Mouse (Mus musculus): ENCODE measurements at regions not wholly inside any gene's neighbourhood (a gene's known extent, or its start where the extent isn't known, plus 50 kb on each side); places are given as distances from the start of the nearest gene placed in this dataset.

DNA sequence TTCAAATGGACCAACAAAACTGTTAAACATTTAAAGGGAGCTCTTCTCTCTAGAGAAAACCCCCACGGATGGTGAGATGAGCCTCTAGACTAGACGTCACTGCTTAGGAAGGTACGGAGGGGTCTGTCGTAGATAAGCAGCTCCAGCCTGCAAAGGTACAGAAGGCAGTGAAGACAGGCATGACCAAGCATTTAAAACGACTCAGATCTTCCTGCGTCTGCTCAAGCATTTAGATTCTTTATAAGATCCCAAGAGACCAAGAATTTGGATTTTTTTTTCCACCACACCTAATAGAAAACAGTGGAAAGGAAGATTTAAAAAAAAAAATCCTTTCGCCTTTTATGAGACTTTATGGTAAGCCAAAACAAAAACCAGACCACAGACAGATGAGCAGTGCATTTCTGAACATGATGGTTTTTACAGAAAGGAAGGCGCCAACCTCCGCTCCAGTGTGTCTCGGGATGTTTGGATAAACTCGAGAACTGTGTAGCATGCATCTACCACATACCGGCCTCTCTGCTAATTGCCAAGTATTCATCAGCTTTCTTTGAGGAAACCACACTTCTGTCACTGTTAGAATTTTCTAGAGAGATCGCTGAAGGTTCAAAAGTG, 64.9 kb upstream of the Ptgfr start:
- no peaks in the 10 kb centered on the region for H3K4me1 ChIP-seq (ENCODE audit: control insufficient read depth, insufficient read depth, low read length)
- H3K4me3 ChIP-seq (ENCODE audit: insufficient read depth, low read length), result no peak overlapping the region
- TF ChIP-seq POLR2A (IDR thresholded peaks at IDR 0.05; ENCODE audit: borderline replicate concordance, low read depth, low read length) (no peak), CTCF (IDR thresholded peaks at IDR 0.05; ENCODE audit: low read depth, low read length) (no peak)
- no peak overlapping the region for H3K27ac ChIP-seq (ENCODE audit: insufficient read depth, low read depth, low read length)

GRCm38 (mm10) chr3:151899676-151900075, 62.2 kb upstream of the Ptgfr start:
- TF ChIP-seq POLR2A (IDR thresholded peaks at IDR 0.05; ENCODE audit: borderline replicate concordance, low read depth, low read length) (no peak), CTCF (IDR thresholded peaks at IDR 0.05; ENCODE audit: low read depth, low read length) (no peak)
- Histone ChIP-seq H3K4me1 (ENCODE audit: control insufficient read depth, insufficient read depth, low read length) (no peaks in the 10 kb centered on the region), H3K27ac (ENCODE audit: insufficient read depth, low read depth, low read length) (no peak overlapping the region), H3K4me3 (ENCODE audit: insufficient read depth, low read length) (no peak overlapping the region)

DNA sequence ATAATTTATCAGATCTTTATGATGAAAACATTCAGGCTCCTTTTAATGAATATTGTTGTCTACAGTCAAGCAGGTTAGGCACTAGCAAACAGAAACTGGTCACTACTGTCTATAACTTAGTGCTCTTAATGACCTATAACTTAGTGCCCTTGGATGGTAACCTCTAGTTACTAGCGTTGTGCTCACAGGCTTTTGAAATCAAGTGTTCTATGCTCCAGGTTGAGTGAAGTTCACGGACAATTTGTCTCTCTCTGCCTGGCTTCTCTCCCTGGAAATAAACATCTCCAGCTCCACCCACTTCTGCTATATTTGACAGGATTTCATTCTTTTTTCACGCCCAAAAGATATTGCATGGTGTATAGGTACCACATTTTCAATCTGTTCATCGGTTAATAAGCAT, 61.7 kb upstream of the Ptgfr start:
- no peak for TF ChIP-seq POLR2A (IDR thresholded peaks at IDR 0.05; ENCODE audit: borderline replicate concordance, low read depth, low read length)
- TF ChIP-seq CTCF (IDR thresholded peaks at IDR 0.05; ENCODE audit: low read depth, low read length), result no peak
- H3K27ac ChIP-seq (ENCODE audit: insufficient read depth, low read depth, low read length), result no peak overlapping the region
- H3K4me1 ChIP-seq (ENCODE audit: control insufficient read depth, insufficient read depth, low read length), result no peaks in the 10 kb centered on the region
- no peak overlapping the region for H3K4me3 ChIP-seq (ENCODE audit: insufficient read depth, low read length)

- Histone ChIP-seq H3K4me1 (ENCODE audit: control insufficient read depth, insufficient read depth, low read length) (no peaks in the 10 kb centered on the region), H3K4me3 (ENCODE audit: insufficient read depth, low read length) (no peak overlapping the region), H3K27ac (ENCODE audit: insufficient read depth, low read depth, low read length) (no peak overlapping the region)
- TF ChIP-seq POLR2A (IDR thresholded peaks at IDR 0.05; ENCODE audit: borderline replicate concordance, low read depth, low read length), result no peak
- no peak for TF ChIP-seq CTCF (IDR thresholded peaks at IDR 0.05; ENCODE audit: low read depth, low read length)
Measured at GRCm38 (mm10) chr3:151896320-151896719, 58.9 kb upstream of the Ptgfr start.

GRCm38 (mm10) chr3:151894712-151895111, 57.3 kb upstream of the Ptgfr start:
- H3K4me1 ChIP-seq (ENCODE audit: control insufficient read depth, insufficient read depth, low read length), result no peaks in the 10 kb centered on the region
- TF ChIP-seq CTCF (IDR thresholded peaks at IDR 0.05; ENCODE audit: low read depth, low read length), result no peak
- TF ChIP-seq POLR2A (IDR thresholded peaks at IDR 0.05; ENCODE audit: borderline replicate concordance, low read depth, low read length), result no peak
- H3K4me3 ChIP-seq (ENCODE audit: insufficient read depth, low read length), result no peak overlapping the region
- H3K27ac ChIP-seq (ENCODE audit: insufficient read depth, low read depth, low read length), result no peak overlapping the region

DNA sequence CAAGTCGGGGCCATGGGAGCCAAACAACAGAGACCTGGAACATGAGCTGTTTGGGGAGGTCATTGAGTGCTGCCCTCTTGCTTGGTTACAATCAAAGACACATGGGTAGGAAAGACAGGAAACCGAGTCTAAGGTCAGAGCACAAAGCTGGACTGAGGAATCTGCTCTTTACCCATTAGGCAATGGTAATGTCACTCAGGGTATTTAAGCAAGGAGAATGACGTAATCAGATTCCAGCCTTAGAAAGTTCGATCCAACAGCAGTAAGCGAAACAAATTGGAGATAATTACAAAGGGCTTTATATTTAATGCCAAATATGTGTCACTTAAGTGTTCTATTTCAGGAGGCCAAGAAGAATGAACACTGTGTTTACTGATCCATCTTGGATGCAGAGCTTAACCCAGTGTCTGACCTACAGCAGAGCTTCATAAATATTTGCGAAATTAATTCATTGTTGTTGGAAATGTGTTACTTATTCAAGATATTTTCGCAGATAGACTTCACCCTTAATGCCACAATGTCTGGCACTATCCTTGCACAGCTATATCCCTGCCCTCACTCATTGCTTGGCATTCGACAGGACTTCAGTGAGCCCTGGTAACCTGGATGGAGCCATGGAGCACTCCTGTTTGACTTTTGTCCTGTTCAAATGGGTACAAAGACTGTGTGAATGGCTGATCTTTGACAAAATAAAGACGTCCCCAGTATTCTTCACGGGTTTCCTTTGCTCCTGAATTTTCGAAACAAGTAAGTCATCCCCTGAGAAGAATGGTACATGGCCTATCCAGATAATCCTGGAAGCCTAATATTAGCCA, 56.2 kb upstream of the Ptgfr start:
- Histone ChIP-seq H3K27ac (ENCODE audit: insufficient read depth, low read depth, low read length) (no peak overlapping the region), H3K4me1 (ENCODE audit: control insufficient read depth, insufficient read depth, low read length) (no peaks in the 10 kb centered on the region), H3K4me3 (ENCODE audit: insufficient read depth, low read length) (no peak overlapping the region)
- TF ChIP-seq POLR2A (IDR thresholded peaks at IDR 0.05; ENCODE audit: borderline replicate concordance, low read depth, low read length) (no peak), CTCF (IDR thresholded peaks at IDR 0.05; ENCODE audit: low read depth, low read length) (no peak)

DNA sequence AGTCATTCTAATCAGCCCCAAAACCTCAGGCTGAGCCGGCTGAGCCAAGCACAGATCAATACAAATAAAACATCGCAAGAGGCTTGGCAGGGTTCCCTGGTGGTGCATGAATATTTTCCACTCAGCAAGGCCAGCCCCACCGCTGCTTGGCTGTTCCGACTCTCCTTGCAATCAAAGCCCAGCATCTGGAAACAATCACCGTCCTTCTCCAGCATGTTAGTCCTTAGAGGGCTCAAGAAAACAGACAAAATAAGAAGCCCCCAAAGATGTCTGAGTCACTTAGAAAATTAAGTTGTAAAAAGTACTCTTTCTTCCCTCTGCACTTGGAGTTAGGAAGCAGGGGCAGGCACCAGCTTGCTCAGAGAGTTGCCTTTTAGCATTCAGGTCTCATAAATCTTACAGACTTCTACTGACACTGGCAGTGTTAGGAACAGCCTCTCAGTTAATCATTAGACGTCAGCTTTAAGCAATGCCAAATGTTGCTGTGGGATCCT, 54.4 kb upstream of the Ptgfr start:
- H3K4me1 ChIP-seq (ENCODE audit: control insufficient read depth, insufficient read depth, low read length), result no peaks in the 10 kb centered on the region
- no peak overlapping the region for H3K4me3 ChIP-seq (ENCODE audit: insufficient read depth, low read length)
- H3K27ac ChIP-seq (ENCODE audit: insufficient read depth, low read depth, low read length), result no peak overlapping the region
- no peak for TF ChIP-seq POLR2A (IDR thresholded peaks at IDR 0.05; ENCODE audit: borderline replicate concordance, low read depth, low read length)
- no peak for TF ChIP-seq CTCF (IDR thresholded peaks at IDR 0.05; ENCODE audit: low read depth, low read length)

DNA sequence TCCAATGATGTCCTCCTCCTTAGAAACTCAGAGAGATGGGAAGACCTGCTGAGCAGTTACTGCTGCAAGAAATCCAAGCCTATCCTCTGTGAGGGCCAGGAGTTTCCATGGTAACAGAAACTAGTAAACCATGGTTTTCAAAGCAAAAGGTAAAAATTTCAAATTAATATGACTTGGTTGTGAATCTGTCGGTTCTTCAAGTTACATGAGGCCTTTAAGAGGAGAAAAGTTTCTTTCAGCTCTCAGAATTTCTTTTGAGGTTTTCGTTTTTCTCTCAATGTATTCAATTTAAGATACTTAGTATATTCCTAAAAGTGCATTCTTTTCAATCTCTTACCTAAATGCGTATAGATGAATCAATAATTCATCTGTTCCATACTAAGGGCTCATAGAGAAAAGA, 53.9 kb upstream of the Ptgfr start:
- TF ChIP-seq CTCF (IDR thresholded peaks at IDR 0.05; ENCODE audit: low read depth, low read length), result no peak
- no peak for TF ChIP-seq POLR2A (IDR thresholded peaks at IDR 0.05; ENCODE audit: borderline replicate concordance, low read depth, low read length)
- Histone ChIP-seq H3K4me1 (ENCODE audit: control insufficient read depth, insufficient read depth, low read length) (no peaks in the 10 kb centered on the region), H3K27ac (ENCODE audit: insufficient read depth, low read depth, low read length) (no peak overlapping the region), H3K4me3 (ENCODE audit: insufficient read depth, low read length) (no peak overlapping the region)

- Histone ChIP-seq H3K4me3 (ENCODE audit: insufficient read depth, low read length) (no peak overlapping the region), H3K4me1 (ENCODE audit: control insufficient read depth, insufficient read depth, low read length) (no peaks in the 10 kb centered on the region), H3K27ac (ENCODE audit: insufficient read depth, low read depth, low read length) (no peak overlapping the region)
- TF ChIP-seq POLR2A (IDR thresholded peaks at IDR 0.05; ENCODE audit: borderline replicate concordance, low read depth, low read length), result no peak
- TF ChIP-seq CTCF (IDR thresholded peaks at IDR 0.05; ENCODE audit: low read depth, low read length), result no peak
Measured at GRCm38 (mm10) chr3:151889738-151890137, 52.3 kb upstream of the Ptgfr start.

Data from bone marrow macrophage, adult 2 months (primary cell).